Mouse (Mus musculus): ENCODE results near the gene Cryba4. TPM values are rescaled to one million over a fixed set of nuclear protein-coding genes. Genes with fewer than 3 reads are reported as not detected.

Gene Cryba4
- total and polyA plus RNA-seq, 3 experiments: 5.3 to 14.4 (median 7.1) TPM

DNA sequence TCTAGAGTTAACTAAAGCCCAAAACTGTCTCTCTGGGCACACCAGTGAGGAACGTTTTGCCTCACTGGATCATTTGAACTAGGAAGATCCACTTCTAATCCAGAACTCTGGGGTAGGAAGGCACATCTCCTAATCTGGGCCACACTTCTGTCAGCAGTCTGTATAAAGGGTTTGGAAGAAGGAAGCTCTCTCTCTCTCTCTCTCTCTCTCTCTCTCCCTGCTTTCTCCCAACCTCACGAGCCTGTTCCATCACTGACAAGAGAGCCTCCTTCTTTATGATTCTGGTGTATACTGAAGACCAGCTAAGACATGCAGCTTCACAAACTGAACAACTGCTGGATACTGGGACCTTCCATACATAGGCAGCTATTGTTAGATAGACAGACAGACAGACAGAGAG lies 10.5 kb downstream of the Cryba4 start:
- no peaks in the 10 kb centered on the region for H3K4me1 ChIP-seq (ENCODE audit: control insufficient read depth, insufficient read depth, low read length)
- H3K36me3 ChIP-seq (ENCODE audit: control insufficient read depth, insufficient read depth, low read length): no peaks in the 10 kb centered on the region
- WGBS: 67% methylated on average over 2 of the region's 2 CpGs
- no peak overlapping the region for H3K4me3 ChIP-seq
- no peak for DNase-seq
- intact Hi-C loops (cut with DNase I): loop anchor here (2.0 kb wide), 3 partner anchors 33 to 85 kb away; partner anchors contain the start of gene Tfip11
- no peak overlapping the region for H3K9ac ChIP-seq (ENCODE audit: low read depth, low read length)
- no peaks in the 10 kb centered on the region for H3K79me2 ChIP-seq (replicated peaks; ENCODE audit: control insufficient read depth, insufficient read depth, low read length)
- TF ChIP-seq EP300 (IDR thresholded peaks at IDR 0.05; ENCODE audit: insufficient read depth, low read depth, low read length): no peak
- no peak for TF ChIP-seq CTCF (IDR thresholded peaks at IDR 0.05)
- TF ChIP-seq POLR2A (IDR thresholded peaks at IDR 0.05; ENCODE audit: insufficient read depth, low read depth, low read length): no peak
- no peak overlapping the region for H3K27ac ChIP-seq
- H3K27me3 ChIP-seq (ENCODE audit: control insufficient read depth, insufficient read depth, low read length): peaks cover 3% of the 10 kb centered on the region; the same call in 1 of the 2 replicates

DNA sequence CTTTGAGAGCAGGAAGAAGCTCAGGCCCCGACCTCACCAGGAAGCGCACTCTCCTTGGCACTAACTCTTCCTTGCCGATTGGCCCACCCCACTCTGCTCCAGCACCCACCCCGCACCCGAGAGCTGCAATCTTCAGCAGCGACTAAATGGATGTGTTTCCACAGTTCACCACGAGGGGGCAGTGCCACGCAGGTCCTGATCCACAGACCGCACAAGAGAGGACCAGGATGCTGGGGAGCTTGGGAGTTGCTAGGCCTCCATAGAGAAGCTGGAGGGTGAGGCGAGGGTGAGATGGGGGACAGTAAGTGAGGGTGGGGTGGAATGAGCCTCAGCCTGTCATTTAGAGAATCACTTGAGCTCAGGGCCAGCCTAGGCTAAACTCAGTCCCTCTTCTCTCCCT lies 11.6 kb downstream of the Cryba4 start:
- Histone ChIP-seq H3K4me3 (peak overlapping the region; percentile 18; the same call in 1 of the 2 replicates), H3K27ac (no peak overlapping the region), H3K9ac (ENCODE audit: low read depth, low read length) (no peak overlapping the region), H3K79me2 (replicated peaks; ENCODE audit: control insufficient read depth, insufficient read depth, low read length) (no peaks in the 10 kb centered on the region), H3K27me3 (ENCODE audit: control insufficient read depth, insufficient read depth, low read length) (peaks cover 3% of the 10 kb centered on the region; the same call in 1 of the 2 replicates), H3K4me1 (ENCODE audit: control insufficient read depth, insufficient read depth, low read length) (no peaks in the 10 kb centered on the region), H3K36me3 (ENCODE audit: control insufficient read depth, insufficient read depth, low read length) (no peaks in the 10 kb centered on the region)
- TF ChIP-seq EP300 (IDR thresholded peaks at IDR 0.05; ENCODE audit: insufficient read depth, low read depth, low read length) (peak; percentile 94), CTCF (IDR thresholded peaks at IDR 0.05) (peak; percentile 86), POLR2A (IDR thresholded peaks at IDR 0.05; ENCODE audit: insufficient read depth, low read depth, low read length) (no peak)
- intact Hi-C loops (cut with DNase I): loop anchor here (1.0 to 2.0 kb wide), 5 partner anchors 34 to 189 kb away; partner anchors contain the start of gene Tfip11
- peak; percentile 85 to 92 for DNase-seq
- 2% methylated on average over 10 of the region's 10 CpGs for WGBS

DNA sequence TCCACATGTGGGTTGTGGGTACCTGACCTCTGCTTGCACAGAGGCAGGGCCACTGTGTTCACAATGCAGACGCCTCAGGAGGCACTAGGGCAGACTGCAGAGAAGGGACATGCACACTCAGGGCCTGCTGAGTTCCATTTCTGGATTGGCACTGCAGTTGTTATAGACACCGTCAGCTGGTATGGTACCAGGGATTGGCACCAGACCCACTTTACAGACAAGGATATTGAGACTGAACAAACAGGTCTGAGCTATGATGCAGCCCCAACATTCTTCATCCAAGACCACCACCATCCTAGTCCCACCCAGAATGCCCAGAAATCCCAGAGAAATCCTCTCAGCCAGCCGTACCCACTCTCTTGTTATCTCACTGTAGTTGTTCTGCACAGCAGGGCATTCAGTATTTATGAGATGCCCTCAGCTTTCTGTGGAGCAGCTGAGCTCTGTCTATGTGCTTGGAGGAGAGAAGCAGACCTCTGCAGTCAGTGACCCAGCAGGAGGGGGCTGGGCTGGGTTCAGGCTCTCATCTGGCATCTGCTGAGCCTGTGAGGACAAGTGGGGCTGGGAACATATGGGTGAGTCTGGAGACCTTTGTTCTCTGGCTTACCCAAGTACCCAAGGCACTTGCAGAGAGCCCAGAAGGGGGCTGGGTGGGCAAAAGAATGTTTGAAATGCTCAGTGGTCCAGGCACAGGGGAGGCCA lies 13.4 kb downstream of the Cryba4 start:
- Histone ChIP-seq H3K27ac (no peak overlapping the region), H3K9ac (ENCODE audit: low read depth, low read length) (no peak overlapping the region), H3K27me3 (ENCODE audit: control insufficient read depth, insufficient read depth, low read length) (peaks cover 3% of the 10 kb centered on the region; the same call in 1 of the 2 replicates), H3K36me3 (ENCODE audit: control insufficient read depth, insufficient read depth, low read length) (no peaks in the 10 kb centered on the region), H3K4me3 (no peak overlapping the region), H3K4me1 (ENCODE audit: control insufficient read depth, insufficient read depth, low read length) (no peaks in the 10 kb centered on the region), H3K79me2 (replicated peaks; ENCODE audit: control insufficient read depth, insufficient read depth, low read length) (no peaks in the 10 kb centered on the region)
- intact Hi-C loops (cut with DNase I): no loop called here
- TF ChIP-seq EP300 (IDR thresholded peaks at IDR 0.05; ENCODE audit: insufficient read depth, low read depth, low read length) (no peak), POLR2A (IDR thresholded peaks at IDR 0.05; ENCODE audit: insufficient read depth, low read depth, low read length) (no peak), CTCF (IDR thresholded peaks at IDR 0.05) (no peak)
- DNase-seq: no peak
- WGBS: 77% methylated on average over 3 of the region's 3 CpGs

DNA sequence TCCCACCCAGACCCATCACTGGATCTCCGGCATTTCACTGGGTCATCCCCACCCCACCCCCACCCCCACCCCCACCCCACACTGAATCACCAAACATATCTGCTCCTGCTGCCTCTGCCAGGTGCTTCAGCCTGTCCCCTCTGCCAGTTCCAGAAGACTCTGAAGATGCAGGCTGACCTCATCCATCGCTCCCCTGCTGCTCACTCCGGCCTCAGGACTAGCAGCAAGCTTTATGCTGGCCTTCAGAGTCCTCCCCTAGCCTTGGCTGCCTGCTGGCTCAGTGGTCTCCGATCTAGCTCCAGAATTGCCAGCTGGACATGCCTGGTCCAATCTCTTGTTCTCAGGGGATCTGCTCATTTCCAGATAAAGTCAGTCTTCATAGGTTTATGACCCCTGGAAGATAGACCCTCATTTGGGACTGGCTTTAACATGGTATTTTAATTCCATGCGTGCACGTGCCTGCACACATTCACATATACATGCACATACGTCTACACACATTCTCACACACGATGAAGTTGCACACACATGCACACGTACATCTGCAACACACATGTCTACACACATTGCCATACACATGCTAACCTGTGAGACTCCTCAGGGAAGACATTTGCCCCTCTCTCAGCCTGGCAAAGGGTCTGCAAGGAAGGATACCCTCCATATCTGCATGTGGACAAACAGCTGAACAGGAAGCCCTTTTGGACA lies 14.3 kb downstream of the Cryba4 start:
- Histone ChIP-seq H3K9ac (ENCODE audit: low read depth, low read length) (no peak overlapping the region), H3K36me3 (ENCODE audit: control insufficient read depth, insufficient read depth, low read length) (no peaks in the 10 kb centered on the region), H3K4me3 (no peak overlapping the region), H3K4me1 (ENCODE audit: control insufficient read depth, insufficient read depth, low read length) (no peaks in the 10 kb centered on the region), H3K27ac (no peak overlapping the region), H3K79me2 (replicated peaks; ENCODE audit: control insufficient read depth, insufficient read depth, low read length) (no peaks in the 10 kb centered on the region), H3K27me3 (ENCODE audit: control insufficient read depth, insufficient read depth, low read length) (peaks cover 3% of the 10 kb centered on the region; the same call in 1 of the 2 replicates)
- no peak for DNase-seq
- intact Hi-C loops (cut with DNase I): no loop called here
- TF ChIP-seq EP300 (IDR thresholded peaks at IDR 0.05; ENCODE audit: insufficient read depth, low read depth, low read length) (no peak), POLR2A (IDR thresholded peaks at IDR 0.05; ENCODE audit: insufficient read depth, low read depth, low read length) (no peak), CTCF (IDR thresholded peaks at IDR 0.05) (no peak)
- 58% methylated on average over 9 of the region's 9 CpGs for WGBS

DNA sequence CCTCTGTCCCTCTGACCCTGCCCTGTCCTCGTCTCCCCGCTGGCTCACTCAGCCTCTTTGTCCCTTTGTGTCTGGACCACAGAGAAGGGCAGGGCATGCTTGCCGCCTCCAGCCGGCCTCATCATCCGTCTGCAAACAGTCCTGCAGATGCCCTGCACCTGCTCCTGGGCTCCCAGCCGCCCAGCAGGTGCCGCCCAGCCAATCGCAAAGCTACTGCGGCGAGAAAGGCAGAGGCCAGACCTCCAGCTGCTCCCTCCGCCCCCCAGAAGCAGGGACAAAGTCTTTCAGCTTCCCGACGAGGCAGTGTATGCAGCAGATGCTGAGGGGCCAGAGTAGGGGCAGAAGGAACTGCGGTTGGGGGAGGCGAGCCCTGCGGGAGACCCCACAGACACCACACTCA lies 14.9 kb downstream of the Cryba4 start:
- H3K4me1 ChIP-seq (ENCODE audit: control insufficient read depth, insufficient read depth, low read length): no peaks in the 10 kb centered on the region
- TF ChIP-seq POLR2A (IDR thresholded peaks at IDR 0.05; ENCODE audit: insufficient read depth, low read depth, low read length) (no peak), EP300 (IDR thresholded peaks at IDR 0.05; ENCODE audit: insufficient read depth, low read depth, low read length) (no peak), CTCF (IDR thresholded peaks at IDR 0.05) (no peak)
- H3K36me3 ChIP-seq (ENCODE audit: control insufficient read depth, insufficient read depth, low read length): no peaks in the 10 kb centered on the region
- intact Hi-C loops (cut with DNase I): no loop called here
- peaks cover 3% of the 10 kb centered on the region; the same call in 1 of the 2 replicates for H3K27me3 ChIP-seq (ENCODE audit: control insufficient read depth, insufficient read depth, low read length)
- no peak overlapping the region for H3K4me3 ChIP-seq
- 24% methylated on average over 16 of the region's 16 CpGs for WGBS
- H3K79me2 ChIP-seq (replicated peaks; ENCODE audit: control insufficient read depth, insufficient read depth, low read length): no peaks in the 10 kb centered on the region
- H3K27ac ChIP-seq: no peak overlapping the region
- DNase-seq: no peak
- no peak overlapping the region for H3K9ac ChIP-seq (ENCODE audit: low read depth, low read length)

DNA sequence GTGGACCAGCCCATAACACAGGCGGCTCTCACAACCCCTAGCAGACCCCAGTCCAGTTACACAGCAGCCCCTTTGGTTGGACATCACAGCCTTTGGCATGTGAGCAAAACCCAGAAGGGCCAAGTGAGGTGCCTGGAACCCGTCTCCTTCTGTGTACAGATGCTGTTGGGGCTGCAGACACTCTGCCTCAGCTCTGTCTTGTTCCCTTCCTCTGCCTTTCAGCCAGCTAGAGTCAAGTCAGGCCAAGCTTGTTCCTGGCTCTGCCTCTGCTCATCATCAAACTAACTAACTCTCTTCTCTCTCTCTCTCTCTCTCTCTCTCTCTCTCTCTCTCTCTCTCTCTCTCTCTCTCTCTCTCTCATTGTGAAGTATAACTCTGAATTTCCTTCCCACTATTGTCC lies 15.7 kb downstream of the Cryba4 start:
- no peak for DNase-seq
- H3K79me2 ChIP-seq (replicated peaks; ENCODE audit: control insufficient read depth, insufficient read depth, low read length): no peaks in the 10 kb centered on the region
- no peak overlapping the region for H3K9ac ChIP-seq (ENCODE audit: low read depth, low read length)
- H3K4me3 ChIP-seq: no peak overlapping the region
- no peaks in the 10 kb centered on the region for H3K36me3 ChIP-seq (ENCODE audit: control insufficient read depth, insufficient read depth, low read length)
- no peaks in the 10 kb centered on the region for H3K4me1 ChIP-seq (ENCODE audit: control insufficient read depth, insufficient read depth, low read length)
- H3K27me3 ChIP-seq (ENCODE audit: control insufficient read depth, insufficient read depth, low read length): peaks cover 3% of the 10 kb centered on the region; the same call in 1 of the 2 replicates
- 82% methylated on average over 2 of the region's 2 CpGs for WGBS
- intact Hi-C loops (cut with DNase I): no loop called here
- no peak overlapping the region for H3K27ac ChIP-seq
- TF ChIP-seq CTCF (IDR thresholded peaks at IDR 0.05) (no peak), EP300 (IDR thresholded peaks at IDR 0.05; ENCODE audit: insufficient read depth, low read depth, low read length) (no peak), POLR2A (IDR thresholded peaks at IDR 0.05; ENCODE audit: insufficient read depth, low read depth, low read length) (no peak)

All from heart, adult 2 months (tissue).